Mouse (Mus musculus) embryonic facial prominence, embryonic 12.5 days (tissue): ENCODE data around the gene Nsf. TPM values are rescaled to one million over a fixed set of nuclear protein-coding genes. Genes with fewer than 3 reads are reported as not detected.
A peak's percentile ranks its signal among the peaks of the same experiment; 100 is the strongest.
"Not testable (repeated sequence)": the region's sequence is repeated elsewhere in the genome, so short reads cannot be mapped to it uniquely, and the experiment has no call there.

Source experiments
- ATAC-seq: fragments of 200-750 bp; cut with Nextera tagmentation; 2 replicates; pipeline ENCODE4 v1.8.0; 2017; ENCODE audit not compliant: insufficient number of reproducible peaks, insufficient read depth, low FRiP score, low TSS enrichment
- H3K27ac ChIP-seq: fragments of 300-500 bp; sonication (generic); 2 replicates; pipeline ENCODE4 v1.5.1; 2016; ENCODE audit warnings: mild to moderate bottlenecking
- H3K27me3 ChIP-seq: fragments of 300-500 bp; sonication (generic); 2 replicates; pipeline ENCODE4 v1.6.1; 2016; ENCODE audit warnings: mild to moderate bottlenecking, moderate library complexity
- H3K36me3 ChIP-seq: fragments of 300-500 bp; sonication (generic); 2 replicates; pipeline ENCODE4 v1.6.1; 2016; ENCODE audit warnings: mild to moderate bottlenecking
- H3K4me1 ChIP-seq: fragments of 300-500 bp; sonication (generic); 2 replicates; pipeline ENCODE4 v1.6.1; 2016
- H3K4me2 ChIP-seq: fragments of 300-500 bp; sonication (generic); replicated peaks from 2 replicates; pipeline ENCODE4 v1.6.1; 2016; ENCODE audit warnings: mild to moderate bottlenecking, moderate library complexity
- H3K4me3 ChIP-seq: fragments of 300-500 bp; sonication (generic); 2 replicates; pipeline ENCODE4 v1.5.1; 2016; ENCODE audit warnings: mild to moderate bottlenecking
- H3K9ac ChIP-seq: fragments of 300-500 bp; sonication (generic); 2 replicates; pipeline ENCODE4 v1.6.1; 2016; ENCODE audit warnings: mild to moderate bottlenecking, moderate library complexity
- H3K9me3 ChIP-seq: fragments of 300-500 bp; sonication (generic); 2 replicates; pipeline ENCODE4 v1.6.1; 2016; ENCODE audit warnings: mild to moderate bottlenecking, moderate library complexity
- WGBS: fragments of 180-500 bp; shearing (Covaris S2); methylation state at CpG from one replicate; pipeline ENCODE4 v1.1.7; 2016; 5-methylcytosine and 5-hydroxymethylcytosine counted together
- polyA plus RNA-seq: library from polyadenylated mRNA; unstranded; fragments of >200 nt; fragmentation: Nextera tagmentation; extraction: Ambion mirVana; gene quantifications from 2 replicates; pipeline ENCODE4 v1.2.1, GENCODE M21; 2016

Gene Nsf
- 57.4 and 58.8 TPM in 2 replicates for polyA plus RNA-seq

DNA sequence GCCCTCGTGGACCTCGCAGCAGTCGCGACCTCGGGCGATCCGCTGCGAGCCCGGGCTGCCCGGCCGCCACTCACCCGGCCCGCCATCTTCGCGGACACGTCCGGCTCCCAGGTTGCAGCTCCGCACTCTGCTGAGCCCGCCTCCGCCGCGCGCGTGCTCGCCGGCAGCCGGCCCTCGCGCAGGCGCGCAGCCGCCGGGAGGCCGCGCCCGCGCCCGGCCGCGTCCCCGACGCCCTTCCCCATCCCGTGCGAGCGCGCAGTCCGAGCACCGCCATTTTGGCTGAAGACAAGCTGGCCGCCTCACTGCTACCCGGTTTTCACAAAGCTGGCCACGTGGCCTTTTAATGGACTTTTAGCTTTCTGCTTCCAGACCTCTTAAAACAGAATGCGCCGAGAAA, at the start of gene Nsf:
Gene Nsf (minus strand): TSS at position 161 of the 397 bp plus-strand sequence.
- peak; percentile 89 for ATAC-seq
- under 1% methylated on average over 53 of the region's 53 CpGs for WGBS
- peak within 1 kb of the TSS; percentile 65 for H3K4me2 ChIP-seq
- H3K27me3 ChIP-seq, result no peaks in the 10 kb centered on the region
- H3K9ac ChIP-seq, result peak within 1 kb of the TSS; percentile 88
- 0 out of 2 replicates have a peak within 1 kb of the TSS, but pooled peaks have one; percentile 6 for H3K27ac ChIP-seq
- peaks cover 10% of the 10 kb centered on the region for H3K4me1 ChIP-seq
- no peaks in the 10 kb centered on the region for H3K36me3 ChIP-seq
- H3K9me3 ChIP-seq, result no peaks in the 10 kb centered on the region
- H3K4me3 ChIP-seq, result peak within 1 kb of the TSS; percentile 88

DNA sequence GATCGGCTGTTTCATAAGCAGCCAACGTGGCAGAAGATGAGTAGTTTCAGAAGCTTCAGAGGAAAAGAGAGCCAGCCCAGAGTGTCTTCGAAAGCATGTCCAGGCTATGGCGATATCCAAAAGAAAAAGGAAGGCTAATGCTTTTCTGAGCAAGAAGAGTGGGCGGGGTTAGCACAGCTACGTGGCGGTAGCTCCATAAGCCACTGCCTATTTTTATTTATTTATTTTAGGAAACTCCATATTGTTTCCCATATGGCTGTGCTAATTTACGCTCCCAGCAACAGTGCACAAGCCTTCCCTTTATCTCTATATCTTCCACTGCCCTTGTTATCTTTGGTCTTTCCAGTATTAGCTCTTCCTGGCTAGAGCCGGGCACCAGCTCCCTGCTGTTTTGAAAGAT, 49.5 kb upstream of the Nsf start:
- H3K27ac ChIP-seq, result no peak overlapping the region
- WGBS, result 69% methylated on average over 9 of the region's 9 CpGs

DNA sequence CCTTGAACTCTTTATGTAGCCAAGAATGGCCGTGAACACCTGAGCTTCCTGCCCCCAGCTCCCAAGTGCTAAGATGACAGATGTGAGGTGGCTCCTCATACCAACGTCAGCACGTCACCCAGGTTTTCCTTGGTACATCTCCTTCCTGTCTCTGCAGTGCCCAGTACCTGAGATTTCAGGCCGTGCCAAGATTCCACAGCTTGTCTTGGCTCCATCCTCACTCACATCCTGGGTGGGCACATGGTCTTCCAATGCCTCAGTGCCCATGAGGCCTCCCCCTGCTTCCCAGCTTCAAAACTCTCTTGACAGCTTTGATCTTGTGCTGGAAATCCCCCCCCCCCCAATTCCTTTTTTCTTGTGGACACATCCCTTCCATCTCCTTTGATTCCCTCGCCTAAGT, 48.3 kb upstream of the Nsf start:
- no peaks in the 10 kb centered on the region for H3K9me3 ChIP-seq
- H3K4me3 ChIP-seq, result no peak overlapping the region
- no peaks in the 10 kb centered on the region for H3K36me3 ChIP-seq
- 0 out of 2 replicates have a peak, but pooled peaks cover 3% of the 10 kb centered on the region for H3K4me1 ChIP-seq
- H3K9ac ChIP-seq, result no peak overlapping the region
- WGBS, result 81% methylated on average over 5 of the region's 5 CpGs
- no peak for ATAC-seq
- no peak overlapping the region for H3K4me2 ChIP-seq
- no peak overlapping the region for H3K27ac ChIP-seq
- H3K27me3 ChIP-seq, result no peaks in the 10 kb centered on the region

More for the DNA sequence above, 49.5 kb upstream of the Nsf start:
- no peaks in the 10 kb centered on the region for H3K36me3 ChIP-seq
- H3K9me3 ChIP-seq, result no peaks in the 10 kb centered on the region
- no peak overlapping the region for H3K9ac ChIP-seq
- ATAC-seq, result no peak
- H3K4me3 ChIP-seq, result no peak overlapping the region
- 0 out of 2 replicates have a peak, but pooled peaks cover 3% of the 10 kb centered on the region for H3K4me1 ChIP-seq
- no peaks in the 10 kb centered on the region for H3K27me3 ChIP-seq
- no peak overlapping the region for H3K4me2 ChIP-seq

DNA sequence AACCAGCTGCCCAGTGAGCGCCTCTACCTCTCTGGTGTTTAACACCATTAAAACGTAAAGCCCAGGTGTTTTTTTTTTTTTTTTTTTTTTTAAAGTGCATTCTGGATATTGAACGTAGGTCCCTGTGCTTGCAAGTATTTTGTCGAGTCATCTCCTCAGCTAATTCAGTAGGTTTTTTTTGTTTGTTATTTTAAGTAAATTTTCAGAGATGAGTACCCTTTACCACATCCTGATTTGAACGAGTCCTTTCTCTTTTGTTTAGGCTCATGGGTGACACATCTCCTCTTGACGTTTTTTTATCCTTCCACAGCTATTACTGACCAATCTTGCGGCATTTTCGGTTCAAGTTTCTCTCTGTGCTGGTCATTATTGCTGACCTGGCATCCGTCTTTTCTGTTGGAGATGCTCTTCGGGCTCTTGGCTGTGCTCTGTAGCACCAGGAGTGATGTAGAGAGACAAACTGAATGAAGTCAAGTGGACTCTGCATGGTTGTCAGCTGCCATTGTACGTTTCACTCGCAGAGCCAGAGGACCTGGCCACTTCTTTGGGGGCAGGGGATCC, 47.6 kb upstream of the Nsf start:
- ATAC-seq, result no peak
- no peaks in the 10 kb centered on the region for H3K27me3 ChIP-seq
- H3K27ac ChIP-seq, result no peak overlapping the region
- no peaks in the 10 kb centered on the region for H3K36me3 ChIP-seq
- H3K9ac ChIP-seq, result no peak overlapping the region
- 0 out of 2 replicates have a peak, but pooled peaks cover 2% of the 10 kb centered on the region for H3K4me1 ChIP-seq
- no peak overlapping the region for H3K4me3 ChIP-seq
- no peaks in the 10 kb centered on the region for H3K9me3 ChIP-seq
- H3K4me2 ChIP-seq, result no peak overlapping the region
- WGBS, result 83% methylated on average over 12 of the region's 12 CpGs

DNA sequence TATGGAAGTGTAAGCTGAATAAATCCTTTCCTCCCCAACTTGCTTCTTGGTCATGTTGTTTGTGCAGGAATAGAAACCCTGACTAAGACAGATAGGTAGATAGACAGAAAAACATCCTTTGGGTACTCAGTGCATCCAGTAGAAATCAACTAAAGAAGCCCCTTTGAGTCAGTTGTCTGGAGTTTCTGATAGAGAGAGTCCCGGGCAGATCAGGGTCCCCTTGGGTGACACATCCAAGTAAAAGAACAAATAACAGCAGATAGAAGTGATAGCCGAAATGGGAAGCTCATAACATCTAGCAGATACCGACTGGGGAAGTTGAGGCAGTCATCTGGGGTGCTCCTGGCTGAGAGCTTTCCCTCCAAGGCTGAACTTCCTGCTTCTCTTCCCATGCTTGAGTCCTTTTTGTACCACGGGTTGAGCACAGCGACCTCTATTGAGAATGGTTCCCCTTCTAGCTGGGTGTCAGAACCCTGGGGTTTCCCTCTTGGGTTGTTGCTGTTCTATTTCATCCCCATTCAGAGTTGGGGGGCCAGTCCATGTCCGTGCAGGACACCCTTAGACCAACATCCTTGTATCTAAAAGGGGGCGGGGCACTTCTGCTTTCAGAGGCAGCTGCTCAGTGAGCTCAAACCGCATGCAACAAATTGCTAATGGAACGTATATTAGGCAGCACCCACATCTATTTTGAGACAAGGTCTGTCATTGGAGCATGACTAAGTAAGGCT, 47.0 kb upstream of the Nsf start:
- H3K4me2 ChIP-seq, result no peak overlapping the region
- H3K4me1 ChIP-seq, result no peaks in the 10 kb centered on the region
- ATAC-seq, result no peak
- H3K9ac ChIP-seq, result no peak overlapping the region
- H3K36me3 ChIP-seq, result no peaks in the 10 kb centered on the region
- H3K4me3 ChIP-seq, result no peak overlapping the region
- H3K27me3 ChIP-seq, result no peaks in the 10 kb centered on the region
- H3K9me3 ChIP-seq, result no peaks in the 10 kb centered on the region
- no peak overlapping the region for H3K27ac ChIP-seq
- WGBS, result 75% methylated on average over 9 of the region's 9 CpGs

DNA sequence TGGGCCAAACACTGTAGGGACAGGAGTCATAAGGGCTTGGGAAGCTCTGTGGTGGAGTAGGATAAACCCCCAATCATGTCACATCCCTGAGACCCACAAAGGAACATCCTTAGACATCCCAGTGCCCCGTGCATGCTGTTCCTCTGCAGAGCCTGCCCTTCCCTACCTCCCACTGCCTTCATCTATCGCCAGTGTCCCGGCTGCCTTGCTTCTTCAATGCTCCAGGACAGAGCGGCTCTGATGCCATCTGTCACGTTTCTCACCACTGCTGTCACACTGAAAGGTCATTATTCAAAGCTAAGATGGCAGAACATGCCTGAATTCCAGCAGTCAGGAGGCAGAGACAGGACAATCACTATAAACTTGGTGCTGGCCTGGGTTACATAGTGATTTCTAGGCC, 44.9 kb upstream of the Nsf start:
- Histone ChIP-seq H3K27ac (no peak overlapping the region), H3K27me3 (no peaks in the 10 kb centered on the region), H3K9me3 (no peaks in the 10 kb centered on the region), H3K4me2 (no peak overlapping the region), H3K4me1 (no peaks in the 10 kb centered on the region), H3K36me3 (no peaks in the 10 kb centered on the region), H3K4me3 (no peak overlapping the region), H3K9ac (no peak overlapping the region)
- ATAC-seq, result no peak
- 70% methylated on average over 5 of the region's 5 CpGs for WGBS

DNA sequence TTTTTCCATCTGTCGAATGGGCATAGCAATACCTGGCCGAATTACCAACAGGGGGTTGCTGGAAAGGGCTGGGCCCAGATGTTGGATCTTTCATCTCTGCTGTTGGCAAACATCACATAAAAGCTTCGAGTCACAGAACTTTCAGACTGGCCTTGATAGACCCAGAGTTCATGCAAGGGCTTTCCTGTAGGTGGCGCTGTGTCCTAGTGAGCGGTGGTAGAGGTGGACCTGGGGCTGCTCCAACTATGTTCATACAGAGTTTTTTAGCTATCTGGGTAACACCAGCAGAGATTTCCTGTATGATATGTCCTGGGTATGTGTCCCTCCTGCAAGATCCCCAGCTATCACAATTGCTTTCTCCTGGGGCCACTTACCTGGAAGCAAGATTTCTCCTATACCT, 43.5 kb upstream of the Nsf start:
- WGBS, result 17% methylated on average over 5 of the region's 5 CpGs
- Histone ChIP-seq H3K27me3 (no peaks in the 10 kb centered on the region), H3K27ac (no peak overlapping the region), H3K4me1 (no peaks in the 10 kb centered on the region), H3K9ac (no peak overlapping the region), H3K4me3 (no peak overlapping the region), H3K36me3 (no peaks in the 10 kb centered on the region), H3K9me3 (no peaks in the 10 kb centered on the region), H3K4me2 (no peak overlapping the region)
- ATAC-seq, result no peak

DNA sequence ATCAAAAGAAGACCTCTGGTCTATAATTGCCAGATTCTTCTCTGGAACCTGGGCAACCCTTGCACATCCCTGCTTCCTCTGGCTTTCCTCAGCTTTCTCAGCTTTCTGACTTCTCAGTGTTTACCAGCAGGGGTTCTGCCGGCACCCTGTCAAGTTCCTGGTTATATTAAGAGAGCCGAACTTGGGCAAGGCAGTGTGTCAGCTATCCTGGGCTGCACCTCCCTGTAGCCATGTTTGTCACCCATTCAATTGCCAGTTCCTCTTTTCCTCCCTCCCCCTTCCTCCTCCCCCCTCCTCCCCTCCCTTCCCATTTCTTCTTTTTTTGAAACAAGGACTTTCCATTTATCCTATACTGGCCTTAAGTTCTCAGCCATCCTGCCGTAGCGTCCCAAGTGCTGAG, 38.8 kb upstream of the Nsf start:
- no peaks in the 10 kb centered on the region for H3K9me3 ChIP-seq
- H3K4me1 ChIP-seq, result no peaks in the 10 kb centered on the region
- 73% methylated on average over 4 of the region's 4 CpGs for WGBS
- no peak overlapping the region for H3K4me2 ChIP-seq
- H3K27ac ChIP-seq, result no peak overlapping the region
- no peak overlapping the region for H3K4me3 ChIP-seq
- H3K27me3 ChIP-seq, result no peaks in the 10 kb centered on the region
- no peak overlapping the region for H3K9ac ChIP-seq
- ATAC-seq, result no peak
- no peaks in the 10 kb centered on the region for H3K36me3 ChIP-seq

DNA sequence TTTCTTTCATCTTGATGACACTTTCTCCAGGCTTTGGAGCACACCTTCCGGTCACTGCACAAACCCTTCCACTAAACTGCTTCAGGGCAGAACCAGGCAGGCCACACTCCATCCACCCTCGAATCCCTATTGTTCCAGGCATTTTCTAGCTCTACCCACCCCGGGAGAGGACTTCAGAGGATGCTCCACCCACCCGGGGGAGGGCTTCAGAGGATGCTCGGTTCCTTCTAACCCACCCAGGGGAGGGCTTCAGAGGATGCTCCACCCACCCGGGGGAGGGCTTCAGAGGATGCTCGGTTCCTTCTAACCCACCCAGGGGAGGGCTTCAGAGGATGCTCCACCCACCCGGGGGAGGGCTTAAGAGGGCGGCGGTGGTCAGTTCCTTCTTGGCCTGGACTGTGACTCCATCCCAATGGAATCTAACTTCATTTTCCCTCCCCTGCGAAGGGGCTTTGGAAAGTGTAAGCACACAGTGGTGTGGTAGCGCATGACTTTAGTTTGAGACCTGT, 36.2 kb upstream of the Nsf start:
- not testable (repeated sequence) for H3K27ac ChIP-seq, H3K36me3 ChIP-seq, H3K9ac ChIP-seq, H3K27me3 ChIP-seq, H3K4me3 ChIP-seq, H3K4me1 ChIP-seq, H3K9me3 ChIP-seq, H3K4me2 ChIP-seq
- 16% methylated on average over 11 of the region's 12 CpGs for whole genome bisulfite sequencing
- ATAC-seq, result peak; percentile 72

DNA sequence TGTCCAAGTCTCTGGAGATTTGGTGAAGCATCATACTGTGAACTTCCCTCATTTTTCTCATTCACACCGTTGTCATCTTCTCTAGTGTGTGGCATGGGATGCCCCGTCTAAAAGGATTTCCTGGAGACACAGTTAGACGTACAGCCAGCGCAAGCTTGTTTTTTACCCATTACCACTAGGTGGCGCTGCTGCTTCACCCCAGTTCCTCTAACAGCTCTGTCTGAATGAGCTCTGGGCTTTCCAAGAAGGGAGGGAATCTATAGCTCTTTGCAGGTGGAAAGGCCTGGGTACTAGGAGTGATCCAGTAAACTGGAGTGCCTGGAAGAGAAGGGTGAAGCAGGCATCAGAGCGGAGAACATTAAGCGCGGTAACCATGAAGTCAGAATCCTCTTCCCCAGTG, 33.6 kb upstream of the Nsf start:
- Histone ChIP-seq H3K27ac (no peak overlapping the region), H3K36me3 (peaks cover 22% of the 10 kb centered on the region), H3K4me3 (no peak overlapping the region), H3K4me1 (no peaks in the 10 kb centered on the region), H3K4me2 (no peak overlapping the region), H3K9me3 (no peaks in the 10 kb centered on the region), H3K27me3 (no peaks in the 10 kb centered on the region), H3K9ac (no peak overlapping the region)
- 28% methylated on average over 8 of the region's 8 CpGs for WGBS
- 0 out of 2 replicates have a peak, but pooled peaks have one; percentile 12 for ATAC-seq

DNA sequence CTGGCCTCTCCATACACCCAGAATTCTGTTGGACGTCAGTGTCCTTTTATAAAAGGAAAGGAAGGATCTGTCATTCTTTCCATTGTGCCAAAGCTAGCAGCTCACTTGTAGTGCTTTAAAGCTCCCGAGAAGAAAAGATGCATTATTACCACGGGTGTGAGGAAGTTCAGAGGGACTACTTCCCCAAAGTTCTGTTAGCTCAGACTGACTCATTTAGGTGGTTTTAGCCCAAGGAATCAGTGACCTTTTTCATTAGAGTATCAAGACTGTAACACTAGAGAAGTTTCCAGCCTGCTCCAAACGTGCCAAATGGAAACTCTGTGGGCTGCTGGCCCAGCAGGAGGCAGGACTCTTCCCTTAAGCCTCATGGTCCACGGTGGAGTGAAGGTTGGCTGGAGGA, 30.2 kb upstream of the Nsf start:
- Histone ChIP-seq H3K27ac (peak overlapping the region; percentile 69), H3K4me2 (no peak overlapping the region), H3K4me1 (no peaks in the 10 kb centered on the region), H3K36me3 (peaks cover 42% of the 10 kb centered on the region), H3K9me3 (no peaks in the 10 kb centered on the region), H3K9ac (no peak overlapping the region), H3K4me3 (no peak overlapping the region), H3K27me3 (no peaks in the 10 kb centered on the region)
- ATAC-seq, result no peak
- WGBS, result 64% methylated on average over 5 of the region's 5 CpGs

DNA sequence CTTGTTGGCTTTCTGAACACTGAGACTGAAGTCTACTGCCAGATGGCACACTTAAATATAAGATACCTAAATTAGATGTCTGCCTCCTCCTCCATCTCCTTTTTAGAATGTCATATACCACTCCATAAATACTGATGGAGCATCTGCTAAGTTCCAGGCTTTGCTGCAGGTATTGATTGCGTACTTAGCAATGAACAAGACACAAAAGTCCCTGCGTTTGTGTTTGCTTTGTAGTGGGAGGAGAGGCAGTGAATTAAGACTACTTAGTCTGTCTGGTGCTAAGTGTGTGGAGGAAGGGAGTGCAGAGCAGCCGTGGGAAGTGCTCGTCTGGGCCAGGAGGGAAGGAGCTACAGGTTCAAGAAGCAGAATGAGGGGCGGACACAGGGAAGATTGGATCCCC, 28.0 kb upstream of the Nsf start:
- WGBS, result 81% methylated on average over 5 of the region's 5 CpGs
- ATAC-seq, result no peak

More for the DNA sequence above, 28.0 kb upstream of the Nsf start:
- no peaks in the 10 kb centered on the region for H3K4me1 ChIP-seq
- no peaks in the 10 kb centered on the region for H3K27me3 ChIP-seq
- no peak overlapping the region for H3K9ac ChIP-seq
- H3K36me3 ChIP-seq, result peaks cover 52% of the 10 kb centered on the region
- no peak overlapping the region for H3K27ac ChIP-seq
- H3K4me2 ChIP-seq, result no peak overlapping the region
- H3K4me3 ChIP-seq, result no peak overlapping the region
- H3K9me3 ChIP-seq, result no peaks in the 10 kb centered on the region
